8 mouse cellular contexts compared by ENCODE assay signal in the genomic region with DNA sequence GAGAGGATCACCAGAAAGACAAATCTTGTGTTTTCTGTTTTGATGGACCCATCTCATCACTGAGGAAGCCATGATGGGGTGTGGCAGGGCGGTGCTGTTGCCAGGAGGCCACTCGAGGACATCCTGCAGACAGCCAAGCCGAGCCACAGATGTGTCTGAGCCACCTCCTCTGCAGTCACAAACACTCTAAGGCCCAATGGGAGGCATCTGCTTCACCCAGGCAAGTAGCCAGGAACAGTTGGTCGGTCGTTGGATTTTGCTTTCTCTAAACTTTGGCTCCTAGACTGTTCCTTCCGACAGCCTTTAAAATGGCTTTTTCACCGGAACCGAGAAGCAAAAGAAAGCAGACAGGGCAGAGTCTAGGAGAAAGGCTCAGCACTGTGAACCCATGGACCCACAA.
DNase-seq lines count a peak whose midpoint lies in the region; ATAC-seq and TF ChIP-seq lines count a peak whose summit lies in the region.
"Had no signal": no experiment of that assay in that cellular context is flagged by ENCODE, and none has a peak within 500 bp of the region (broad histone marks: within the 10 kb centered on the region; RNA-seq: fewer than 3 reads in every experiment).

No protein-coding gene starts in this region.

- H3K27me3 ChIP-seq in hindbrain, embryonic 10.5 days (ENCODE audit: insufficient read depth, poor library complexity, severe bottlenecking) = peaks cover 6% of the 10 kb centered on the region; the same call in 1 of the 2 replicates
- H3K27me3 ChIP-seq in hindbrain, embryonic 16.5 days (replicated peaks; ENCODE audit: control insufficient read depth, insufficient read depth, low read length) = no peaks in the 10 kb centered on the region
- no peaks in the 10 kb centered on the region for H3K27me3 ChIP-seq in stomach, postnatal 0 days (ENCODE audit: control insufficient read depth, insufficient read depth, low read length)
- H3K27me3 ChIP-seq in thymus, adult 2 months (ENCODE audit: control insufficient read depth, insufficient read depth, low read length) = no peaks in the 10 kb centered on the region
- H3K27me3 ChIP-seq: neural tube, embryonic 12.5 days had no signal

- TF ChIP-seq CTCF in stomach, postnatal 0 days (IDR thresholded peaks at IDR 0.05; ENCODE audit: low read depth) = no peak
- no peak for TF ChIP-seq CTCF in thymus, adult 2 months (IDR thresholded peaks at IDR 0.05; ENCODE audit: borderline replicate concordance, control insufficient read depth, extremely low read depth, insufficient read depth, low read length, poor library complexity)

- H3K9me3 ChIP-seq in hindbrain, embryonic 10.5 days = peaks cover 10% of the 10 kb centered on the region; the same call in 1 of the 2 replicates
- H3K9me3 ChIP-seq in hindbrain, embryonic 16.5 days (ENCODE audit: control insufficient read depth, low read length) = no peaks in the 10 kb centered on the region
- no peaks in the 10 kb centered on the region for H3K9me3 ChIP-seq in stomach, postnatal 0 days (ENCODE audit: control insufficient read depth, low read length)
- H3K9me3 ChIP-seq: neural tube, embryonic 12.5 days had no signal

- H3K9ac ChIP-seq in hindbrain, embryonic 16.5 days (ENCODE audit: low read depth, low read length) = no peak overlapping the region
- H3K9ac ChIP-seq in stomach, postnatal 0 days (ENCODE audit: low read length) = no peak overlapping the region
- H3K9ac ChIP-seq: neural tube, embryonic 12.5 days had no signal

- peak overlapping the region; percentile 50; the same call in 1 of the 2 replicates for H3K27ac ChIP-seq in hindbrain, embryonic 10.5 days
- H3K27ac ChIP-seq in hindbrain, embryonic 16.5 days (ENCODE audit: low read depth, low read length) = no peak overlapping the region
- H3K27ac ChIP-seq in stomach, postnatal 0 days (replicated peaks) = no peak overlapping the region
- no peak overlapping the region for H3K27ac ChIP-seq in thymus, adult 2 months (ENCODE audit: control insufficient read depth, insufficient read depth, low read length)
- H3K27ac ChIP-seq: neural tube, embryonic 12.5 days had no signal

- H3K4me3 ChIP-seq in hindbrain, embryonic 10.5 days = no peak overlapping the region
- H3K4me3 ChIP-seq in hindbrain, embryonic 16.5 days (ENCODE audit: low read length) = no peak overlapping the region
- H3K4me3 ChIP-seq in stomach, postnatal 0 days (ENCODE audit: low read depth, low read length) = no peak overlapping the region
- no peak overlapping the region for H3K4me3 ChIP-seq in thymus, adult 2 months (ENCODE audit: control insufficient read depth, insufficient read depth, low read length)
- H3K4me3 ChIP-seq: neural tube, embryonic 12.5 days had no signal

- no peak for DNase-seq in hindbrain, embryonic 10.5 days (ENCODE audit: low spot score)
- peak; percentile 40 to 69 for DNase-seq in right cerebral cortex, postnatal 10 days (ENCODE audit: low spot score in 2 of 2)
- DNase-seq in right cerebral cortex, postnatal 14 days = no peak
- peak; percentile 42 for DNase-seq in heart, postnatal 25 days (ENCODE audit: low spot score)
- DNase-seq in stomach, postnatal 0 days (ENCODE audit: low spot score) = no peak
- DNase-seq in thymus, adult 2 months = no peak

- H3K4me2 ChIP-seq in hindbrain, embryonic 16.5 days (ENCODE audit: low read length) = no peak overlapping the region
- no peak overlapping the region for H3K4me2 ChIP-seq in stomach, postnatal 0 days (replicated peaks; ENCODE audit: low read depth)
- H3K4me2 ChIP-seq: neural tube, embryonic 12.5 days had no signal

- no peak for TF ChIP-seq POLR2A in thymus, adult 2 months (IDR thresholded peaks at IDR 0.05; ENCODE audit: control insufficient read depth, extremely low read depth, insufficient read depth, low read length, poor library complexity)

- intact Hi-C loops in heart, postnatal 25 days (cut with DNase I) = no loop called here

- H3K36me3 ChIP-seq in hindbrain, embryonic 10.5 days = no peaks in the 10 kb centered on the region
- H3K36me3 ChIP-seq in hindbrain, embryonic 16.5 days (ENCODE audit: control insufficient read depth, insufficient read depth, low read length) = no peaks in the 10 kb centered on the region
- H3K36me3 ChIP-seq in stomach, postnatal 0 days (ENCODE audit: control insufficient read depth, insufficient read depth, low read length) = no peaks in the 10 kb centered on the region
- no peaks in the 10 kb centered on the region for H3K36me3 ChIP-seq in thymus, adult 2 months (ENCODE audit: control insufficient read depth, insufficient read depth, low read length)
- H3K36me3 ChIP-seq: neural tube, embryonic 12.5 days had no signal

- ATAC-seq in hindbrain, embryonic 16.5 days = no peak
- ATAC-seq in stomach, postnatal 0 days (ENCODE audit: low FRiP score, low TSS enrichment) = no peak

- 94% methylated on average over 8 of the region's 8 CpGs for WGBS in hindbrain, embryonic 10.5 days
- 68% methylated on average over 8 of the region's 8 CpGs for WGBS in hindbrain, embryonic 16.5 days
- WGBS in stomach, postnatal 0 days = 52% methylated on average over 8 of the region's 8 CpGs
- 93% methylated on average over 8 of the region's 8 CpGs for WGBS in thymus, adult 2 months

- no peak for TF ChIP-seq EP300 in stomach, postnatal 0 days (optimal IDR thresholded peaks at IDR 0.05)

- peaks cover 18% of the 10 kb centered on the region for H3K4me1 ChIP-seq in hindbrain, embryonic 10.5 days (replicated peaks)
- peaks cover 4% of the 10 kb centered on the region; the same call in 1 of the 2 replicates for H3K4me1 ChIP-seq in hindbrain, embryonic 16.5 days (ENCODE audit: control insufficient read depth, insufficient read depth, low read depth, low read length)
- no peaks in the 10 kb centered on the region for H3K4me1 ChIP-seq in stomach, postnatal 0 days (replicated peaks; ENCODE audit: control insufficient read depth, insufficient read depth)
- no peaks in the 10 kb centered on the region for H3K4me1 ChIP-seq in thymus, adult 2 months (replicated peaks; ENCODE audit: control insufficient read depth, insufficient read depth, low read length)
- H3K4me1 ChIP-seq: neural tube, embryonic 12.5 days had no signal

Comparison
In these comparisons a context has a peak if more than half of its experiments do, and no peak if none do; other contexts are left out.
1. DNase-seq: peak in right cerebral cortex, postnatal 10 days (2 of 2) and heart, postnatal 25 days (single experiment); none in hindbrain, embryonic 10.5 days (single experiment), right cerebral cortex, postnatal 14 days (single experiment), stomach, postnatal 0 days (single experiment) and thymus, adult 2 months (single experiment).